Mouse (Mus musculus) liver, adult 2 months (tissue): ENCODE results near the gene Atp5l.

Source experiments
- CTCF ChIP-seq: fragments of 200-500 bp; IDR thresholded peaks from 2 replicates; pipeline ENCODE4 v1.5.1; 2011; ENCODE audit warnings: low read depth, low read length, control low read depth
- POLR2A ChIP-seq: fragments of 200-500 bp; IDR thresholded peaks from 2 replicates; pipeline ENCODE4 v1.6.1; 2011; ENCODE audit warnings: low read length, control low read depth; ENCODE audit not compliant: insufficient read depth; ENCODE audit errors: extremely low read depth

DNA sequence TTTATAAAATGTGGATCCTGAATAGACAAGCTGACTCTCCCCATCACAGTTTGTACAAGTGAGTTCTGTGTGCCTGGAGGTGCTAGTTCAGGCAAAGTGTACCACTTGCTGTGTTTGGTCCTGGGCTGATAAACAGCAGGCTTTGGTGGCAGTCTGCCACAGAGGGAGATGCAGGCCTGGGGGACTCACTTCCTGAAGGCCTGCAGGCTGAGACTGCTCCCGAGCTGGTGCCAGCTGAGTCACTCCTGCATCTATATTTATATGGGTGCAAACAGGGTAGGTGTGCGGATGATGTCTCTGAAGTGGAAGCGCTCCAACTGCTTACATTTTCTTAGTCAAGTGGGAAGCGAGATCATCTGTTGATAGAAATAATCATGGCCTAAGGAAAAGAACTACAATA is 14.9 kb downstream of the Atp5l start:
- TF ChIP-seq POLR2A, result no peak
- TF ChIP-seq CTCF, result no peak
